15 mouse cellular contexts compared by ENCODE assay signal in genomic region chr4:5335030-5335429, GRCm38 (mm10).
"Had no signal": no experiment of that assay in that cellular context is flagged by ENCODE, and none has a peak within 500 bp of the region (broad histone marks: within the 10 kb centered on the region; RNA-seq: fewer than 3 reads in every experiment).

No protein-coding gene starts in this region.

- H3K4me3 ChIP-seq: layer of hippocampus, adult 2 months; liver, embryonic 13.5 days; stomach, embryonic 15.5 days had no signal

- DNase-seq: kidney, adult 2 months; kidney, postnatal 25 days; layer of hippocampus, adult 9-11 months; liver, embryonic 13.5 days; lung, adult 2 months; lung, postnatal 14 days; lung, postnatal 4 days; midbrain, embryonic 14.5 days; right cerebral cortex, postnatal 14 days; spleen, adult 18-20 months; thymus, postnatal 36 days had no signal

- H3K27me3 ChIP-seq: liver, embryonic 13.5 days; stomach, embryonic 15.5 days had no signal

- H3K9ac ChIP-seq: liver, embryonic 13.5 days; stomach, embryonic 15.5 days had no signal

- H3K4me1 ChIP-seq: liver, embryonic 13.5 days; stomach, embryonic 15.5 days had no signal

- H3K36me3 ChIP-seq: liver, embryonic 13.5 days; stomach, embryonic 15.5 days had no signal

- H3K4me2 ChIP-seq: liver, embryonic 13.5 days; midbrain, embryonic 11.5 days; stomach, embryonic 15.5 days had no signal

- H3K27ac ChIP-seq: kidney, postnatal 0 days; layer of hippocampus, adult 2 months; liver, embryonic 13.5 days; stomach, embryonic 15.5 days had no signal

- H3K9me3 ChIP-seq: liver, embryonic 13.5 days; stomach, embryonic 15.5 days had no signal
